In genomic region chr11:54729311-54729710, GRCm38 (mm10) we compare ENCODE assay signal across 21 mouse cellular contexts. TPM values are rescaled to one million over a fixed set of nuclear protein-coding genes. Genes with fewer than 3 reads are reported as not detected.
DNase-seq lines count a peak whose midpoint lies in the region; ATAC-seq and TF ChIP-seq lines count a peak whose summit lies in the region.
"Had no signal": no experiment of that assay in that cellular context is flagged by ENCODE, and none has a peak within 500 bp of the region (broad histone marks: within the 10 kb centered on the region; RNA-seq: fewer than 3 reads in every experiment).

No protein-coding gene starts in this region.

- no peaks in the 10 kb centered on the region for H3K27me3 ChIP-seq in liver, adult 2 months (ENCODE audit: control insufficient read depth, insufficient read depth, low read length)
- no peaks in the 10 kb centered on the region for H3K27me3 ChIP-seq in hindbrain, postnatal 0 days (ENCODE audit: insufficient read depth, low read length)
- H3K27me3 ChIP-seq: embryonic facial prominence, embryonic 15.5 days; forebrain, embryonic 15.5 days; heart, embryonic 15.5 days; hindbrain, embryonic 13.5 days; liver, embryonic 15.5 days; lung, embryonic 15.5 days; midbrain, embryonic 15.5 days had no signal

- TF ChIP-seq POLR2A in liver, adult 2 months (IDR thresholded peaks at IDR 0.05; ENCODE audit: extremely low read depth, insufficient read depth, low read length), result no peak

- H3K4me2 ChIP-seq in hindbrain, postnatal 0 days (ENCODE audit: low read depth, low read length), result no peak overlapping the region
- H3K4me2 ChIP-seq: embryonic facial prominence, embryonic 15.5 days; forebrain, embryonic 15.5 days; heart, embryonic 15.5 days; hindbrain, embryonic 13.5 days; liver, embryonic 15.5 days; lung, embryonic 15.5 days; midbrain, embryonic 15.5 days had no signal

- H3K9me3 ChIP-seq in hindbrain, postnatal 0 days (ENCODE audit: low read length), result no peaks in the 10 kb centered on the region
- H3K9me3 ChIP-seq: embryonic facial prominence, embryonic 15.5 days; forebrain, embryonic 15.5 days; heart, embryonic 15.5 days; hindbrain, embryonic 13.5 days; liver, embryonic 15.5 days; lung, embryonic 15.5 days; midbrain, embryonic 15.5 days had no signal

- WGBS in liver, adult 2 months, result 89% methylated on average over 3 of the region's 3 CpGs
- 93% methylated on average over 3 of the region's 3 CpGs for WGBS in hindbrain, postnatal 0 days

- H3K27ac ChIP-seq in liver, adult 2 months (replicated peaks; ENCODE audit: insufficient read depth, low read depth, low read length), result no peak overlapping the region
- no peak overlapping the region for H3K27ac ChIP-seq in hindbrain, postnatal 0 days
- H3K27ac ChIP-seq: embryonic facial prominence, embryonic 15.5 days; forebrain, embryonic 15.5 days; heart, embryonic 15.5 days; hindbrain, embryonic 13.5 days; liver, embryonic 15.5 days; lung, embryonic 15.5 days; midbrain, embryonic 15.5 days had no signal

- no peak overlapping the region for H3K9ac ChIP-seq in liver, adult 2 months (ENCODE audit: low read depth, low read length)
- no peak overlapping the region for H3K9ac ChIP-seq in hindbrain, postnatal 0 days (replicated peaks; ENCODE audit: low read length)
- H3K9ac ChIP-seq: embryonic facial prominence, embryonic 15.5 days; forebrain, embryonic 15.5 days; heart, embryonic 15.5 days; hindbrain, embryonic 13.5 days; liver, embryonic 15.5 days; lung, embryonic 15.5 days; midbrain, embryonic 15.5 days had no signal

- H3K4me1 ChIP-seq in liver, adult 2 months (ENCODE audit: control insufficient read depth, insufficient read depth, low read length), result peaks cover 7% of the 10 kb centered on the region
- peaks cover 9% of the 10 kb centered on the region; the same call in 1 of the 2 replicates for H3K4me1 ChIP-seq in hindbrain, postnatal 0 days (ENCODE audit: insufficient read depth, low read length)
- H3K4me1 ChIP-seq: embryonic facial prominence, embryonic 15.5 days; lung, embryonic 15.5 days had no signal

- no peak overlapping the region for H3K4me3 ChIP-seq in liver, adult 2 months (ENCODE audit: insufficient read depth, low read depth, low read length)
- no peak overlapping the region for H3K4me3 ChIP-seq in hindbrain, postnatal 0 days (ENCODE audit: low read length)
- H3K4me3 ChIP-seq: embryonic facial prominence, embryonic 15.5 days; forebrain, embryonic 15.5 days; heart, embryonic 15.5 days; hindbrain, embryonic 13.5 days; liver, embryonic 15.5 days; lung, embryonic 15.5 days; midbrain, embryonic 15.5 days had no signal

- no peaks in the 10 kb centered on the region for H3K36me3 ChIP-seq in liver, adult 2 months (ENCODE audit: control insufficient read depth, insufficient read depth, low read length)
- H3K36me3 ChIP-seq in hindbrain, postnatal 0 days (ENCODE audit: insufficient read depth, low read length), result no peaks in the 10 kb centered on the region
- H3K36me3 ChIP-seq: embryonic facial prominence, embryonic 15.5 days; midbrain, embryonic 15.5 days had no signal

- DNase-seq in liver, adult 2 months (ENCODE audit: extremely low read depth, low read depth, low spot score), result peak; percentile 14
- no peak for DNase-seq in liver
- DNase-seq in ZHBTc4 (ENCODE audit: low read depth, low spot score), result peak; percentile 51
- DNase-seq in induced T-regulatory cell, adult 2 months (ENCODE audit: low read depth), result peak; percentile 52
- DNase-seq in naive thymus-derived CD4-positive, alpha-beta T cell, adult 2 months (ENCODE audit: low read depth), result peak; percentile 33
- DNase-seq in hindbrain, postnatal 0 days (ENCODE audit: low spot score), result no peak
- DNase-seq in kidney, adult 9 months, result no peak
- DNase-seq: adrenal gland, postnatal 14 days; B cell, adult 2 months; cerebellum, adult 9-11 months; gastrocnemius, postnatal 25 days; heart, postnatal 36 days; kidney, postnatal 25 days; thymus, postnatal 25 days had no signal

- no peak for ATAC-seq in hindbrain, postnatal 0 days
- ATAC-seq: forebrain, embryonic 15.5 days; midbrain, embryonic 15.5 days had no signal

- no peaks in the 10 kb centered on the region for H3K79me2 ChIP-seq in liver, adult 2 months (ENCODE audit: control insufficient read depth, insufficient read depth, low read length)

- TF ChIP-seq CTCF in liver, adult 2 months (IDR thresholded peaks at IDR 0.05; ENCODE audit: low read depth, low read length), result no peak
- TF ChIP-seq CTCF in hindbrain, postnatal 0 days (IDR thresholded peaks at IDR 0.05; ENCODE audit: low read depth), result no peak

RNA-seq across cellular contexts. Expression of gene Cdc42se2, which starts 58.2 kb away (rescaled TPM):
- total RNA-seq in liver, adult 2 months (2014; rRNA removed), result 9.2 and 9.3 TPM in 2 replicates
- 7.4 and 8.0 TPM in 2 replicates for polyA plus RNA-seq in liver, adult 2 months (2012; rRNA removed)
- total RNA-seq in hindbrain, postnatal 0 days (2014; rRNA removed), result 141 and 144 TPM in 2 replicates
- polyA plus RNA-seq in hindbrain, postnatal 0 days (2015; fragmentation: Nextera tagmentation; extraction: Ambion mirVana), result 139 TPM in 2 replicates

Comparison
In these comparisons a context has a peak if more than half of its experiments do, and no peak if none do; other contexts are left out.
1. DNase-seq: peak in liver, adult 2 months (single experiment), ZHBTc4 (single experiment), induced T-regulatory cell, adult 2 months (single experiment) and naive thymus-derived CD4-positive, alpha-beta T cell, adult 2 months (single experiment); none in liver (single experiment), hindbrain, postnatal 0 days (single experiment) and kidney, adult 9 months (single experiment).
2. RNA of gene Cdc42se2, which starts 58.2 kb away (total RNA-seq): 141 to 144 TPM in hindbrain, postnatal 0 days; 9.2 to 9.3 TPM in liver, adult 2 months; every median in the first group is over 10 times any median in the second.